8 mouse cellular contexts compared by ENCODE assay signal in the genomic region with DNA sequence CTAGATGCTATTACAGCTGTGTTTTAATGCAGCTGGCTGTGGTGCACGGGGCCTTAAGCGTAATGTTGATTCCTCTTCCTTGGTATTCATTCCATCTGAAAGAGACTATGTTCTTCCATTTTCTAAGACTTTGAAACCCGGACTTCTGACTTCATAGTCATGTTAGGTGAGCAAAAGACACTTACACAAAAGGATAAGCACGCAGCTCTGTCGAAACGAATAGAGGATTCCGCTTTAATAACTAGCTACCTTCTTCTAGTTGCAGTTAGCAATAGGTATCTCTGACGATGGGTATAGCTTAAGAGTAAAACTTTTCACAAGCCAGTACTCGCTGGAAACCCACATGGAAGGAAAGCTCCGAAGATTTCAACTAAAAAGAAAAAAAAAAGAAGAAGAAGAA. TPM values are rescaled to one million over a fixed set of nuclear protein-coding genes. Genes with fewer than 3 reads are reported as not detected.
A peak's percentile ranks its signal among the peaks of the same experiment; 100 is the strongest.
DNase-seq lines count a peak whose midpoint lies in the region; ATAC-seq and TF ChIP-seq lines count a peak whose summit lies in the region.

No protein-coding gene starts in this region.

- no peak for TF ChIP-seq CTCF in heart, adult 2 months (IDR thresholded peaks at IDR 0.05)
- TF ChIP-seq CTCF in heart, postnatal 0 days (IDR thresholded peaks at IDR 0.05; ENCODE audit: low read depth), result no peak

- intact Hi-C loops in heart, adult 2 months (cut with DNase I), result loop anchor here (5.0 to 10.0 kb wide), 3 partner anchors 113 to 195 kb away; no protein-coding TSS in a partner anchor

- no peaks in the 10 kb centered on the region; the same call in 1 of the 2 replicates for H3K4me1 ChIP-seq in heart, adult 2 months (ENCODE audit: control insufficient read depth, insufficient read depth, low read length)
- peaks cover 5% of the 10 kb centered on the region; the same call in 1 of the 2 replicates for H3K4me1 ChIP-seq in heart, postnatal 0 days (ENCODE audit: control insufficient read depth, insufficient read depth)

- no peaks in the 10 kb centered on the region; the same call in 1 of the 2 replicates for H3K36me3 ChIP-seq in heart, adult 2 months (ENCODE audit: control insufficient read depth, insufficient read depth, low read length)
- no peaks in the 10 kb centered on the region for H3K36me3 ChIP-seq in heart, postnatal 0 days (replicated peaks; ENCODE audit: control insufficient read depth, insufficient read depth, low read length)
- no peaks in the 10 kb centered on the region for H3K36me3 ChIP-seq in macrophage (ENCODE audit: inconsistent target)

- 37% methylated on average over 10 of the region's 10 CpGs for WGBS in heart, adult 2 months
- WGBS in heart, postnatal 0 days, result 24% methylated on average over 10 of the region's 10 CpGs
- WGBS in macrophage (ENCODE audit: missing documents), result 26% methylated on average over 10 of the region's 10 CpGs

- no peak for DNase-seq in heart, adult 2 months
- no peak for DNase-seq in heart, adult 11 months
- DNase-seq in adipocyte (ENCODE audit: low spot score), result peak; percentile 29
- no peak for DNase-seq in heart, postnatal 0 days (ENCODE audit: low spot score)
- no peak for DNase-seq in ovary, adult 18-20 months (ENCODE audit: low spot score)
- DNase-seq in left cerebral cortex, adult 18-20 months (ENCODE audit: low spot score in 2 of 2), result no peak
- no peak for DNase-seq in urinary bladder, postnatal 10 days (ENCODE audit: low spot score)

- no peaks in the 10 kb centered on the region for H3K9me3 ChIP-seq in heart, postnatal 0 days (replicated peaks; ENCODE audit: control insufficient read depth, low read length)

- peak overlapping the region; percentile 81 for H3K4me2 ChIP-seq in heart, postnatal 0 days (ENCODE audit: low read depth, low read length)

- H3K27ac ChIP-seq in heart, adult 2 months, result peak overlapping the region; percentile 74
- peak overlapping the region; percentile 49 for H3K27ac ChIP-seq in heart, postnatal 0 days (ENCODE audit: low read depth)
- H3K27ac ChIP-seq in macrophage, result no peak overlapping the region

- H3K4me3 ChIP-seq in heart, adult 2 months, result peak overlapping the region; percentile 61
- H3K4me3 ChIP-seq in heart, postnatal 0 days (ENCODE audit: low read depth, low read length), result peak overlapping the region; percentile 72
- peak overlapping the region; percentile 23; the same call in 1 of the 2 replicates for H3K4me3 ChIP-seq in macrophage (ENCODE audit: inconsistent target)

- no peak for ATAC-seq in heart, postnatal 0 days (ENCODE audit: insufficient read depth, low read depth)

- no peaks in the 10 kb centered on the region for H3K79me2 ChIP-seq in heart, adult 2 months (replicated peaks; ENCODE audit: control insufficient read depth, insufficient read depth, low read length)
- H3K79me2 ChIP-seq in macrophage (ENCODE audit: inconsistent target), result no peaks in the 10 kb centered on the region

- no peak for TF ChIP-seq EP300 in heart, adult 2 months (IDR thresholded peaks at IDR 0.05; ENCODE audit: insufficient read depth, low read depth, low read length)
- no peak for TF ChIP-seq EP300 in heart, postnatal 0 days (IDR thresholded peaks at IDR 0.05; ENCODE audit: low read depth)

- peaks cover 4% of the 10 kb centered on the region; the same call in 1 of the 2 replicates for H3K27me3 ChIP-seq in heart, adult 2 months (ENCODE audit: control insufficient read depth, insufficient read depth, low read length)
- H3K27me3 ChIP-seq in heart, postnatal 0 days (ENCODE audit: control insufficient read depth, insufficient read depth, low read length), result no peaks in the 10 kb centered on the region

- H3K9ac ChIP-seq in heart, adult 2 months (ENCODE audit: low read depth, low read length), result no peak overlapping the region
- peak overlapping the region; percentile 57 for H3K9ac ChIP-seq in heart, postnatal 0 days (replicated peaks; ENCODE audit: low read depth, low read length)

- no peak for TF ChIP-seq POLR2A in heart, adult 2 months (IDR thresholded peaks at IDR 0.05; ENCODE audit: insufficient read depth, low read depth, low read length)

RNA-seq across cellular contexts. Expression of a gene that starts 1.5 kb away (rescaled TPM):
- total RNA-seq in heart, adult 2 months (2021), result 10 to 100 TPM in 1 of 2 experiments, 1 to 10 TPM in 1; 8.0 to 10.7 TPM
- 15.8 and 21.1 TPM in 2 replicates for polyA plus RNA-seq in heart, adult 2 months (2012; rRNA removed)
- 13.3 and 16.5 TPM in 2 replicates for total RNA-seq in heart, postnatal 0 days (2014; rRNA removed; ENCODE audit: low replicate concordance)
- polyA plus RNA-seq in heart, postnatal 0 days (2015; fragmentation: Nextera tagmentation; extraction: Ambion mirVana), result 11.6 TPM in 2 replicates
- total RNA-seq in macrophage (2018; cell fraction: chromatin; rRNA removed), result 10 to 100 TPM in 3 of 26 experiments, 1 to 10 TPM in 17, under 1 TPM in 4, not detected in 2; 0.33 to 23.1 (median 3.6) TPM
- total RNA-seq in macrophage (2018; cell fraction: cytosol; rRNA removed), result 10 to 100 TPM in 1 of 26 experiments, 1 to 10 TPM in 14, under 1 TPM in 11; 0.39 to 12.7 (median 2.7) TPM
- total RNA-seq in macrophage (2018; cell fraction: nucleus; rRNA removed), result 10 to 100 TPM in 8 of 26 experiments, 1 to 10 TPM in 15, under 1 TPM in 3; 0.69 to 27.2 (median 7.5) TPM
- polyA plus RNA-seq in macrophage (2018), result 0.41 to 1.8 TPM (median 0.47 TPM) in 3 replicates
- 10 to 100 TPM; 14.1 to 19.4 TPM for total RNA-seq in left cerebral cortex, adult 18-20 months (2021)
